In the genomic region with DNA sequence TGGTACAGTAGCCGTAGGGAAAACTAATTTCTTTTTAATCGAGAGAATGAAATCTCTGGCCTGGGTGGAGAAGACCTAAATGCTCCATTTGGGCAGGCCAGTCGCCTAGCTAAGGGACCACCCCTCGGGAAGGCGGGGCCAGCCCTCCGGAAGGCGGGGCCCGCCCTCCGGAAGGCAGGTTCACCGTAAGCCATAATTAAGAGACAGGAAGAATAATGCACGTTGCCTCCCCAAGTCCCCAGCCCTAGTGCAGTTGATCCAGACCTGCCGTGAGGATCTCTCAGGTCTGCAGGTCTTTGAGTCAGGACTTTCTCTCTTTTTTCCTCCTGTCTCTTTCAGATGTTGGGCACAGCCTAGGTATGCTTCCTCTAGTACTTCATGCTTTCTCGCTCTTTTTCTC, we compare ENCODE assay signal across 10 mouse cellular contexts. TPM values are rescaled to one million over a fixed set of nuclear protein-coding genes. Genes with fewer than 3 reads are reported as not detected.
DNase-seq lines count a peak whose midpoint lies in the region; ATAC-seq and TF ChIP-seq lines count a peak whose summit lies in the region.
"Had no signal": no experiment of that assay in that cellular context is flagged by ENCODE, and none has a peak within 500 bp of the region (broad histone marks: within the 10 kb centered on the region; RNA-seq: fewer than 3 reads in every experiment).

No protein-coding gene starts in this region.

- DNase-seq in heart, adult 2 months = no peak
- DNase-seq in thymus, adult 2 months = peak; percentile 8
- DNase-seq in thymus, postnatal 10 days (ENCODE audit: low spot score in 2 of 2) = no peak
- DNase-seq in thymus, postnatal 36 days = peak; percentile 8 to 30
- DNase-seq in cerebellum, postnatal 10 days = no peak
- DNase-seq: cerebellum, postnatal 36 days had no signal

- TF ChIP-seq POLR2A in heart, adult 2 months (IDR thresholded peaks at IDR 0.05; ENCODE audit: insufficient read depth, low read depth, low read length) = no peak
- no peak for TF ChIP-seq POLR2A in thymus, adult 2 months (IDR thresholded peaks at IDR 0.05; ENCODE audit: control insufficient read depth, extremely low read depth, insufficient read depth, low read length, poor library complexity)

- H3K36me3 ChIP-seq in heart, embryonic 12.5 days = no peaks in the 10 kb centered on the region
- H3K36me3 ChIP-seq in heart, adult 2 months (ENCODE audit: control insufficient read depth, insufficient read depth, low read length) = no peaks in the 10 kb centered on the region
- H3K36me3 ChIP-seq in thymus, adult 2 months (ENCODE audit: control insufficient read depth, insufficient read depth, low read length) = no peaks in the 10 kb centered on the region
- H3K36me3 ChIP-seq in limb, embryonic 15.5 days = no peaks in the 10 kb centered on the region
- no peaks in the 10 kb centered on the region for H3K36me3 ChIP-seq in midbrain, embryonic 16.5 days (ENCODE audit: control insufficient read depth, insufficient read depth, low read length)
- H3K36me3 ChIP-seq: midbrain, embryonic 13.5 days had no signal

- H3K27me3 ChIP-seq in heart, embryonic 12.5 days (replicated peaks) = no peaks in the 10 kb centered on the region
- no peaks in the 10 kb centered on the region for H3K27me3 ChIP-seq in heart, adult 2 months (ENCODE audit: control insufficient read depth, insufficient read depth, low read length)
- no peaks in the 10 kb centered on the region for H3K27me3 ChIP-seq in thymus, adult 2 months (ENCODE audit: control insufficient read depth, insufficient read depth, low read length)
- no peaks in the 10 kb centered on the region for H3K27me3 ChIP-seq in limb, embryonic 15.5 days
- no peaks in the 10 kb centered on the region for H3K27me3 ChIP-seq in midbrain, embryonic 16.5 days (ENCODE audit: control insufficient read depth, insufficient read depth, low read depth, low read length)
- H3K27me3 ChIP-seq: midbrain, embryonic 13.5 days had no signal

- WGBS in heart, embryonic 12.5 days = 37% methylated on average over 13 of the region's 13 CpGs
- WGBS in heart, adult 2 months = 31% methylated on average over 13 of the region's 13 CpGs
- 45% methylated on average over 13 of the region's 13 CpGs for WGBS in thymus, adult 2 months
- WGBS in limb, embryonic 15.5 days = 27% methylated on average over 13 of the region's 13 CpGs
- 52% methylated on average over 13 of the region's 13 CpGs for WGBS in midbrain, embryonic 16.5 days

- H3K4me3 ChIP-seq in heart, embryonic 12.5 days = peak overlapping the region; percentile 23
- H3K4me3 ChIP-seq in heart, adult 2 months = no peak overlapping the region
- H3K4me3 ChIP-seq in thymus, adult 2 months (ENCODE audit: control insufficient read depth, insufficient read depth, low read length) = no peak overlapping the region
- H3K4me3 ChIP-seq in limb, embryonic 15.5 days = no peak overlapping the region
- H3K4me3 ChIP-seq in midbrain, embryonic 16.5 days (ENCODE audit: low read depth, low read length) = no peak overlapping the region
- H3K4me3 ChIP-seq: midbrain, embryonic 13.5 days had no signal

- no peak overlapping the region for H3K27ac ChIP-seq in heart, embryonic 12.5 days (ENCODE audit: poor library complexity, severe bottlenecking)
- H3K27ac ChIP-seq in heart, adult 2 months = no peak overlapping the region
- no peak overlapping the region for H3K27ac ChIP-seq in thymus, adult 2 months (ENCODE audit: control insufficient read depth, insufficient read depth, low read length)
- no peak overlapping the region for H3K27ac ChIP-seq in limb, embryonic 15.5 days
- H3K27ac ChIP-seq in midbrain, embryonic 16.5 days (ENCODE audit: low read length) = no peak overlapping the region
- H3K27ac ChIP-seq: midbrain, embryonic 13.5 days had no signal

- no peak for TF ChIP-seq EP300 in heart, adult 2 months (IDR thresholded peaks at IDR 0.05; ENCODE audit: insufficient read depth, low read depth, low read length)

- H3K9me3 ChIP-seq in heart, embryonic 12.5 days (replicated peaks) = no peaks in the 10 kb centered on the region
- H3K9me3 ChIP-seq in limb, embryonic 15.5 days = no peaks in the 10 kb centered on the region
- H3K9me3 ChIP-seq in midbrain, embryonic 16.5 days (replicated peaks; ENCODE audit: control insufficient read depth, low read length, poor library complexity, severe bottlenecking) = no peaks in the 10 kb centered on the region
- H3K9me3 ChIP-seq: midbrain, embryonic 13.5 days had no signal

- no peaks in the 10 kb centered on the region for H3K4me1 ChIP-seq in heart, embryonic 12.5 days (replicated peaks)
- H3K4me1 ChIP-seq in heart, adult 2 months (ENCODE audit: control insufficient read depth, insufficient read depth, low read length) = no peaks in the 10 kb centered on the region
- no peaks in the 10 kb centered on the region for H3K4me1 ChIP-seq in thymus, adult 2 months (replicated peaks; ENCODE audit: control insufficient read depth, insufficient read depth, low read length)
- H3K4me1 ChIP-seq in limb, embryonic 15.5 days = no peaks in the 10 kb centered on the region
- no peaks in the 10 kb centered on the region for H3K4me1 ChIP-seq in midbrain, embryonic 16.5 days (ENCODE audit: control insufficient read depth, insufficient read depth, low read length)
- H3K4me1 ChIP-seq: midbrain, embryonic 13.5 days had no signal

- intact Hi-C loops in heart, adult 2 months (cut with DNase I) = no loop called here

- no peak for ATAC-seq in heart, embryonic 12.5 days (ENCODE audit: insufficient number of reproducible peaks, low FRiP score)
- no peak for ATAC-seq in limb, embryonic 15.5 days (ENCODE audit: insufficient number of reproducible peaks, low FRiP score, low TSS enrichment, low read depth)
- ATAC-seq in midbrain, embryonic 16.5 days = no peak
- ATAC-seq: midbrain, embryonic 13.5 days had no signal

- no peak overlapping the region for H3K9ac ChIP-seq in heart, embryonic 12.5 days
- no peak overlapping the region for H3K9ac ChIP-seq in heart, adult 2 months (ENCODE audit: low read depth, low read length)
- no peak overlapping the region for H3K9ac ChIP-seq in limb, embryonic 15.5 days
- no peak overlapping the region for H3K9ac ChIP-seq in midbrain, embryonic 16.5 days (ENCODE audit: low read depth, low read length)
- H3K9ac ChIP-seq: midbrain, embryonic 13.5 days had no signal

- TF ChIP-seq CTCF in heart, adult 2 months (IDR thresholded peaks at IDR 0.05) = no peak
- TF ChIP-seq CTCF in thymus, adult 2 months (IDR thresholded peaks at IDR 0.05; ENCODE audit: borderline replicate concordance, control insufficient read depth, extremely low read depth, insufficient read depth, low read length, poor library complexity) = no peak

- no peaks in the 10 kb centered on the region for H3K79me2 ChIP-seq in heart, adult 2 months (replicated peaks; ENCODE audit: control insufficient read depth, insufficient read depth, low read length)

- peak overlapping the region; percentile 46 for H3K4me2 ChIP-seq in heart, embryonic 12.5 days
- peak overlapping the region; percentile 22; the same call in 1 of the 2 replicates for H3K4me2 ChIP-seq in limb, embryonic 15.5 days
- no peak overlapping the region for H3K4me2 ChIP-seq in midbrain, embryonic 16.5 days (ENCODE audit: low read length)
- H3K4me2 ChIP-seq: midbrain, embryonic 13.5 days had no signal

RNA-seq across cellular contexts. Expression of gene Bend3, which starts 11.0 kb away (rescaled TPM):
- polyA plus RNA-seq in heart, embryonic 12.5 days (2016; fragmentation: Nextera tagmentation; extraction: Ambion mirVana) = 5.3 and 6.0 TPM in 2 replicates
- 1 to 10 TPM; 5.2 to 7.4 TPM for total RNA-seq in heart, adult 2 months (2021)
- polyA plus RNA-seq in heart, adult 2 months (2012; rRNA removed) = 2.9 and 4.5 TPM in 2 replicates
- 5.1 and 7.3 TPM in 2 replicates for polyA plus RNA-seq in thymus, adult 2 months (2012; rRNA removed)
- 3.1 and 3.8 TPM in 2 replicates for polyA plus RNA-seq in limb, embryonic 15.5 days (2015; fragmentation: Nextera tagmentation; extraction: Ambion mirVana)
- 3.1 TPM in 2 replicates for polyA plus RNA-seq in midbrain, embryonic 16.5 days (2015; fragmentation: Nextera tagmentation; extraction: Ambion mirVana)

RNA-seq across cellular contexts. Expression of gene Gm9803, which starts 56.2 kb away (rescaled TPM):
- 8.2 and 15.3 TPM in 2 replicates for polyA plus RNA-seq in heart, embryonic 12.5 days (2016; fragmentation: Nextera tagmentation; extraction: Ambion mirVana)
- 10 to 100 TPM in 1 of 2 experiments, 1 to 10 TPM in 1; 7.9 to 18.6 TPM for total RNA-seq in heart, adult 2 months (2021)
- polyA plus RNA-seq in heart, adult 2 months (2012; rRNA removed) = 77.3 and 95.5 TPM in 2 replicates
- 125 and 155 TPM in 2 replicates for polyA plus RNA-seq in thymus, adult 2 months (2012; rRNA removed)
- 5.7 and 13.2 TPM in 2 replicates for polyA plus RNA-seq in limb, embryonic 15.5 days (2015; fragmentation: Nextera tagmentation; extraction: Ambion mirVana)
- 16.6 and 23.4 TPM in 2 replicates for polyA plus RNA-seq in midbrain, embryonic 16.5 days (2015; fragmentation: Nextera tagmentation; extraction: Ambion mirVana)

Comparison
In these comparisons a context has a peak if more than half of its experiments do, and no peak if none do; other contexts are left out.
1. DNase-seq: peak in thymus, adult 2 months (single experiment) and thymus, postnatal 36 days (2 of 2); none in heart, adult 2 months (0 of 2), thymus, postnatal 10 days (0 of 2) and cerebellum, postnatal 10 days (0 of 2).